Mouse (Mus musculus) kidney, adult 2 months (tissue): ENCODE measurements around the gene P3h2. TPM values are rescaled to one million over a fixed set of nuclear protein-coding genes. Genes with fewer than 3 reads are reported as not detected.
A peak's percentile ranks its signal among the peaks of the same experiment; 100 is the strongest.

Experiments
- DNase-seq: peaks from one replicate; pipeline ENCODE4 v3.0.0; 2021
- H3K27ac ChIP-seq: fragments of 200-500 bp; 2 replicates; pipeline ENCODE4 v1.5.1; 2012; ENCODE audit warnings: low read depth, low read length, control low read depth, inconsistent platforms; ENCODE audit not compliant: insufficient read depth
- H3K27me3 ChIP-seq: fragments of 200-500 bp; replicated peaks from 2 replicates; pipeline ENCODE4 v1.6.1; 2012; ENCODE audit warnings: mild to moderate bottlenecking, moderate library complexity, low read length, inconsistent platforms; ENCODE audit not compliant: control insufficient read depth, insufficient read depth
- H3K36me3 ChIP-seq: fragments of 200-500 bp; 2 replicates; pipeline ENCODE4 v1.6.1; 2012; ENCODE audit warnings: mild to moderate bottlenecking, moderate library complexity, low read length, inconsistent platforms; ENCODE audit not compliant: control insufficient read depth, insufficient read depth
- H3K4me1 ChIP-seq: fragments of 200-500 bp; 2 replicates; pipeline ENCODE4 v1.6.1; 2011; ENCODE audit warnings: low read length; ENCODE audit not compliant: control insufficient read depth, insufficient read depth
- H3K4me3 ChIP-seq: fragments of 200-500 bp; 2 replicates; pipeline ENCODE4 v1.5.1; 2011; ENCODE audit warnings: mild to moderate bottlenecking, low read depth, low read length, control low read depth; ENCODE audit not compliant: insufficient read depth
- CTCF ChIP-seq: fragments of 200-500 bp; conservative IDR thresholded peaks from 2 replicates; pipeline ENCODE4 v1.5.1; 2011; ENCODE audit warnings: low read depth, mild to moderate bottlenecking, control low read depth, low read length, moderate library complexity, mixed read lengths; ENCODE audit not compliant: insufficient read depth, insufficient read length
- POLR2A ChIP-seq: fragments of 200-500 bp; IDR thresholded peaks from one replicate; pipeline ENCODE4 v1.6.1; 2011; ENCODE audit warnings: low read depth, low read length, control low read depth
- WGBS: fragments of 180-500 bp; shearing (Covaris S2); methylation state at CpG from one replicate; pipeline ENCODE4 v1.1.7; 2018; 5-methylcytosine and 5-hydroxymethylcytosine counted together
- polyA plus RNA-seq: library from polyadenylated mRNA; depleted of rRNA; stranded (reverse); fragments of >200 nt; gene quantifications from 2 replicates; pipeline ENCODE4 v1.2.3, GENCODE M21; 2012

The P3h2 gene
- polyA plus RNA-seq, 1 experiment, result 60.1 TPM

GRCm38 (mm10) chr16:26070376-26070775, 35.2 kb downstream of the P3h2 start:
- WGBS, result 95% methylated on average over 3 of the region's 3 CpGs
- no peak overlapping the region for H3K27ac ChIP-seq
- DNase-seq, result no peak
- H3K4me1 ChIP-seq, result peaks cover 3% of the 10 kb centered on the region; the same call in 1 of the 2 replicates
- no peaks in the 10 kb centered on the region for H3K36me3 ChIP-seq
- no peaks in the 10 kb centered on the region for H3K27me3 ChIP-seq
- no peak for TF ChIP-seq CTCF
- TF ChIP-seq POLR2A, result no peak
- no peak overlapping the region for H3K4me3 ChIP-seq

DNA sequence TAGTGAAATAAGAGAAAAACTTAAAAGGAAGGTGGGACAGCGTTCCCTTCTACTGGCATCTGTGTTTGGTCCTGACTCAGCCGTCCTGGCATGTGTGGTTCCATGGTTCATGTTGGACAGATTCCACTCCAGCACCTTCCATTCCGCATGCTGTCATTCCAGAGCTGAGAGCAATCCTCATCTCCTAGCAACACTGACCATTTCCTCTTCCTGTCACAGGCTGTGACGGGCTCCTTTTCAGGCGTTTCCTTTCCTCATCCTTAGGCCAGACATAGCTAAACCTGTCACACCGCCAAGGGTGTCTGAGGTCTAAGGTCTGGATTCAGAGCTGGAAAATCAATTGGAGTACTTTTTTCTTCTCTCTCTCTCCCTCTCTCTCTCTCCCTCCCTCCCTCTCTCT, 40.5 kb downstream of the P3h2 start:
- H3K27me3 ChIP-seq, result no peaks in the 10 kb centered on the region
- no peaks in the 10 kb centered on the region for H3K36me3 ChIP-seq
- no peak overlapping the region for H3K4me3 ChIP-seq
- 23% methylated on average over 6 of the region's 6 CpGs for WGBS
- no peak overlapping the region for H3K27ac ChIP-seq
- TF ChIP-seq CTCF, result no peak
- no peak for TF ChIP-seq POLR2A
- DNase-seq, result peak; percentile 68
- H3K4me1 ChIP-seq, result peaks cover 14% of the 10 kb centered on the region

DNA sequence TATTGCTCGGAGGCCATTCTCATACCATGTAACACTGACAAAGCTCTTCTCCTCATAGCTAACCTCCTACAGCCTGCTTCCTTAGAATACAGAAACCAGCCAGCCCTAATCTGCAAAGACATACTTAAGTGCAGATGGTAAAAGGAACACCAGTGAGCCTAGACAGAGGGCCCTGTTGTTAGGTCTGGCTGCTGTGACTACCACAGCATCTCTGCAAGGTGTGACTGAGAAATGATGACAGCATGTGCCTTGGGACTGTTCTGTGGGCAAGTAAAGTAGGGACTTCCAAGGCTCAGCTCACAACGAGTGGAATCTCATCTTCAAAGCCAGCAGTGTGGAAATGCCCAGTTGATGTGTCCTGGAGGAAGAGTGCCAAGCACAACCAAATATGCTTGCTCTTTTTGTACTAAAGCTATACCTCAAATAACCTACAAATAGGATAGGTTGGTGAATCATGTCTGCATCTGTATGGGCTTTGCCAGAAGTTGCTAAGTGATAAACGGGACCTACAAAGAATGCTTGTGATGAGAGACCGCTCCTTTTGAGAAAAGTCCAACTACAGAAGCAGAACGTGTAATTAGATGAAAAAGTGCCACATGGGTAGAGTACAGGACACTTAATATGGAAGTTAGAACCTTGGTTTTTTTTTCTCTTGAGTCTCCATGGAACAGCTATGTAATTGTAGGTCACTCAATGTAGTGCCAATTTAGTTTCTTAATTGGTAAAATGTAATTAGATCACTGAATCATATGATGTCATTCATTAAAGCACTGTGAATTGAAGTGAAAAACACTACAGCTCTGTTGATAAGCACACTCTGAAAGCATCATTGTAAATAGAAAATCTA, 45.1 kb downstream of the P3h2 start:
- Histone ChIP-seq H3K27ac (no peak overlapping the region), H3K36me3 (no peaks in the 10 kb centered on the region), H3K4me1 (peaks cover 11% of the 10 kb centered on the region), H3K4me3 (no peak overlapping the region), H3K27me3 (no peaks in the 10 kb centered on the region)
- WGBS, result 71% methylated on average over 5 of the region's 5 CpGs
- no peak for TF ChIP-seq POLR2A
- no peak for DNase-seq

GRCm38 (mm10) chr16:26053631-26054030, 52.0 kb downstream of the P3h2 start:
- 33% methylated on average over 3 of the region's 3 CpGs for WGBS
- Histone ChIP-seq H3K27ac (peak overlapping the region; percentile 46; the same call in 1 of the 2 replicates), H3K27me3 (no peaks in the 10 kb centered on the region), H3K4me1 (peaks cover 38% of the 10 kb centered on the region), H3K36me3 (no peaks in the 10 kb centered on the region), H3K4me3 (no peak overlapping the region)
- TF ChIP-seq CTCF, result no peak
- TF ChIP-seq POLR2A, result no peak
- DNase-seq, result peak; percentile 63

GRCm38 (mm10) chr16:26049393-26050087, 56.0 kb downstream of the P3h2 start:
- 24% methylated on average over 5 of the region's 5 CpGs for WGBS
- DNase-seq, result peak; percentile 89
- peak overlapping the region; percentile 69 for H3K27ac ChIP-seq
- no peaks in the 10 kb centered on the region; the same call in 1 of the 2 replicates for H3K36me3 ChIP-seq
- H3K27me3 ChIP-seq, result no peaks in the 10 kb centered on the region
- TF ChIP-seq POLR2A, result no peak
- TF ChIP-seq CTCF, result no peak
- no peak overlapping the region for H3K4me3 ChIP-seq
- H3K4me1 ChIP-seq, result peaks cover 57% of the 10 kb centered on the region

DNA sequence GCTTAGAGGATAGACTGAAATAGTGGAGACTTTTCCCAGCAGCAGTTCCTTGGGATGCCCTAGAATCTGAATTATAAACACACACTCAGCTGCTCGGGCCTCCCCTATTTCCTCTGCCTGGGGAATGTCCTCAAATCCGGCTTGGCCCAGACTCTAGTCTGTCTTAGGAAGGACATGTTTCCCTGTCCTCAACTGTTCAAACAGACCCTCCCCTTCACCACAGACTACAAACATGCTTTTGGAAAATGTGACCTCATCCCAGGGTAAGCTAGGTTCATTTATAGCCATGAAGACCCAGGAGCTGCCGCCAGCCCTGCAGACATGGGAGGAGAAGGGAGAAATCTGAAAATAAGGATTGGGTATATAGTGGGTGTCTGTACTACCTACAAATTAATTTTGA, 57.7 kb downstream of the P3h2 start:
- no peak for TF ChIP-seq POLR2A
- no peak for TF ChIP-seq CTCF
- Histone ChIP-seq H3K4me3 (no peak overlapping the region), H3K27ac (no peak overlapping the region; the same call in 1 of the 2 replicates), H3K36me3 (no peaks in the 10 kb centered on the region; the same call in 1 of the 2 replicates), H3K27me3 (no peaks in the 10 kb centered on the region), H3K4me1 (peaks cover 64% of the 10 kb centered on the region)
- DNase-seq, result no peak
- WGBS, result 64% methylated on average over 3 of the region's 3 CpGs

- H3K27me3 ChIP-seq, result no peaks in the 10 kb centered on the region
- no peak overlapping the region for H3K4me3 ChIP-seq
- H3K36me3 ChIP-seq, result no peaks in the 10 kb centered on the region; the same call in 1 of the 2 replicates
- peaks cover 64% of the 10 kb centered on the region for H3K4me1 ChIP-seq
- peak; percentile 63 for DNase-seq
- 0 out of 2 replicates have a peak overlapping the region, but pooled peaks have one; percentile 35 for H3K27ac ChIP-seq
- 60% methylated on average over 1 of the region's 1 CpGs for WGBS
- TF ChIP-seq POLR2A (no peak), CTCF (no peak)
Measured at GRCm38 (mm10) chr16:26047396-26047795, 58.2 kb downstream of the P3h2 start.
